Mouse (Mus musculus) heart, postnatal 0 days (tissue): ENCODE results near the gene Prrg2. TPM values are rescaled to one million over a fixed set of nuclear protein-coding genes. Genes with fewer than 3 reads are reported as not detected.
"Not testable (repeated sequence)": the region's sequence is repeated elsewhere in the genome, so short reads cannot be mapped to it uniquely, and the experiment has no call there.

ENCODE experiments used
- ATAC-seq: fragments of 200-750 bp; cut with Nextera tagmentation; 2 replicates; pipeline ENCODE4 v1.8.0; 2017; ENCODE audit warnings: low read depth, moderate number of reproducible peaks, moderate library complexity; ENCODE audit not compliant: insufficient read depth
- DNase-seq: peaks from one replicate; pipeline ENCODE4 v3.0.0-alpha.2; 2016; ENCODE audit warnings: low spot score
- H3K27ac ChIP-seq: fragments of 300-500 bp; sonication (generic); 2 replicates; pipeline ENCODE4 v1.5.1; 2014; ENCODE audit warnings: low read depth, mild to moderate bottlenecking
- H3K27me3 ChIP-seq: fragments of 300-500 bp; sonication (generic); 2 replicates; pipeline ENCODE4 v1.6.1; 2014; ENCODE audit warnings: low read length, mixed read lengths; ENCODE audit not compliant: control insufficient read depth, insufficient read depth
- H3K36me3 ChIP-seq: fragments of 300-500 bp; sonication (generic); replicated peaks from 2 replicates; pipeline ENCODE4 v1.6.1; 2014; ENCODE audit warnings: low read length, mixed read lengths; ENCODE audit not compliant: control insufficient read depth, insufficient read depth
- H3K4me1 ChIP-seq: fragments of 300-500 bp; sonication (generic); 2 replicates; pipeline ENCODE4 v1.6.1; 2014; ENCODE audit warnings: antibody characterized with exemption; ENCODE audit not compliant: control insufficient read depth, insufficient read depth
- H3K4me2 ChIP-seq: fragments of 300-500 bp; sonication (generic); 2 replicates; pipeline ENCODE4 v1.6.1; 2014; ENCODE audit warnings: low read depth, mild to moderate bottlenecking, low read length, moderate library complexity
- H3K4me3 ChIP-seq: fragments of 300-500 bp; sonication (generic); 2 replicates; pipeline ENCODE4 v1.5.1; 2014; ENCODE audit warnings: low read depth, low read length
- H3K9ac ChIP-seq: fragments of 300-500 bp; sonication (generic); replicated peaks from 2 replicates; pipeline ENCODE4 v1.6.1; 2014; ENCODE audit warnings: low read depth, low read length, mixed read lengths
- H3K9me3 ChIP-seq: fragments of 300-500 bp; sonication (generic); replicated peaks from 2 replicates; pipeline ENCODE4 v1.6.1; 2016; ENCODE audit warnings: low read length; ENCODE audit not compliant: control insufficient read depth
- CTCF ChIP-seq: IDR thresholded peaks from 2 replicates; pipeline ENCODE4 v1.5.1; 2016; ENCODE audit warnings: antibody characterized with exemption, control low read depth, low read depth
- EP300 ChIP-seq: IDR thresholded peaks from 2 replicates; pipeline ENCODE4 v1.6.1; 2016; ENCODE audit warnings: antibody characterized with exemption, low read depth
- WGBS: fragments of 180-500 bp; shearing (Covaris S2); extraction: QIAGEN DNeasy Blood & Tissue Kit; methylation state at CpG from one replicate; pipeline ENCODE4 v1.1.7; 2014; 5-methylcytosine and 5-hydroxymethylcytosine counted together
- polyA plus RNA-seq: library from polyadenylated mRNA; unstranded; fragments of >200 nt; fragmentation: Nextera tagmentation; extraction: Ambion mirVana; gene quantifications from 2 replicates; pipeline ENCODE4 v1.2.1, GENCODE M21; 2015
- total RNA-seq: library from RNA; depleted of rRNA; stranded (reverse); fragments of >200 nt; gene quantifications from 2 replicates; pipeline ENCODE4 v1.2.3, GENCODE M21; 2014; ENCODE audit warnings: low replicate concordance

Prrg2 gene
- total and polyA plus RNA-seq, 2 experiments from 2014 or later = 13.3 to 22.0 TPM

DNA sequence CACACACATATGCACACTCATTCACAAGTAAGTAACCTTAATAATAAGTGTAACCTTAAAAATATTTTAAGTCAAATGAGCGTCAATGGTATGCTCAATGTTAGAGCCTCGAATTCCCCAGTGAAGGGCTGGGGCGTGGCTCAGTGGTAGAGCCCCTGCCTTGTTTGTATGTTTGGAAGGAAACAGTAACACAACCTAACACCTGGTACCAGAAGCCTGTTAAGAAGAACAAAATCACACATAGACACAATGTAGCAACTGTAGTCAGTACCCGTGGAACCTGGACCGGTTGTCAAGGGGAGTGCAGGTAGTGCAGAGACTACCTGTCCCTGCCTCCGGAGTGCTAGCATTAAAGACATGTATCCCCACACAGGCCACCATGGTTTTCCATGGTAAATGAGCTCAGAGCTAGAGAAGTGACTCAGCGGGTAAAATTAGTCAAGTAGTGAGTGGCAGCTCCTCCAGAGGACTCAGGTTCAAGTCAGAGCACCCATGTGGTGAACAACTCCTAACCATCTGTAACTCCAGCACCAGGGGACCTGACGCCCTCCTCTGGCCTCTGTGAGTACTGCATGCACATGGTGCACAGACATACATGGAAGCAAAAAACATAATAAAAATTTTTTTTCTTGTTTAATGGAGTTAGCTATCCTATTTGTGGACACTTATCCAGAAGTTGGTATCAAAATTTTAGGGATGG, 36.2 kb upstream of the Prrg2 start:
- H3K4me2 ChIP-seq = no peak overlapping the region
- DNase-seq (no peak), ATAC-seq (no peak)
- TF ChIP-seq EP300 (no peak), CTCF (0 out of 2 replicates have a peak, but pooled peaks have one; percentile 12)
- no peak overlapping the region for H3K27ac ChIP-seq
- H3K9me3 ChIP-seq = no peaks in the 10 kb centered on the region
- H3K9ac ChIP-seq = no peak overlapping the region
- H3K27me3 ChIP-seq = no peaks in the 10 kb centered on the region
- no peak overlapping the region for H3K4me3 ChIP-seq
- H3K36me3 ChIP-seq = peaks cover 12% of the 10 kb centered on the region; the same call in 1 of the 2 replicates
- 82% methylated on average over 8 of the region's 8 CpGs for WGBS
- H3K4me1 ChIP-seq = peaks cover 12% of the 10 kb centered on the region; the same call in 1 of the 2 replicates

DNA sequence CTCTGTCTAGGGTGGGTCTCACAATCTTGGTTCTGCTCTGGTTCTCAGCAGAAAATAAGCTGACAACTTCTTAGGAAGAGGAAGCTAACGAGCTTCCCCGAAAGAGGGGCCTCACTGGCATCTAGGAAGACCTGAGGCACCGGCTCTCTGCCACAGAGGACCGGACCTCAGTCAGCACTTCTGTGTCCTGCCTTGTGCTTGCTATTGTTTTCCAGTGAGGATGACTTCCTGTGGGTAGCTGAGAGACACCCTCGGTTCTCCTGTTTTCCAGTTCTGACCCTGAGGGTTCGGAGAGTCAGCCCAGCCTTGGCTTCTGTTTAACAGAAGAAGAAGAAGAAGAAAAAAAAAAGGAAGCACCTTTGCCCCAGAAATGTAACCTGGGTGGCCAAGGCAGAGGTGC, 35.0 kb upstream of the Prrg2 start:
- no peak for ATAC-seq
- H3K27ac ChIP-seq = peak overlapping the region; percentile 4; the same call in 1 of the 2 replicates
- H3K4me1 ChIP-seq = peaks cover 2% of the 10 kb centered on the region; the same call in 1 of the 2 replicates
- TF ChIP-seq CTCF (no peak), EP300 (no peak)
- 48% methylated on average over 6 of the region's 6 CpGs for WGBS
- no peak overlapping the region for H3K4me3 ChIP-seq
- no peak overlapping the region for H3K4me2 ChIP-seq
- H3K9me3 ChIP-seq = no peaks in the 10 kb centered on the region
- no peaks in the 10 kb centered on the region for H3K27me3 ChIP-seq
- no peak overlapping the region for H3K9ac ChIP-seq
- no peak for DNase-seq
- H3K36me3 ChIP-seq = peaks cover 12% of the 10 kb centered on the region; the same call in 1 of the 2 replicates

DNA sequence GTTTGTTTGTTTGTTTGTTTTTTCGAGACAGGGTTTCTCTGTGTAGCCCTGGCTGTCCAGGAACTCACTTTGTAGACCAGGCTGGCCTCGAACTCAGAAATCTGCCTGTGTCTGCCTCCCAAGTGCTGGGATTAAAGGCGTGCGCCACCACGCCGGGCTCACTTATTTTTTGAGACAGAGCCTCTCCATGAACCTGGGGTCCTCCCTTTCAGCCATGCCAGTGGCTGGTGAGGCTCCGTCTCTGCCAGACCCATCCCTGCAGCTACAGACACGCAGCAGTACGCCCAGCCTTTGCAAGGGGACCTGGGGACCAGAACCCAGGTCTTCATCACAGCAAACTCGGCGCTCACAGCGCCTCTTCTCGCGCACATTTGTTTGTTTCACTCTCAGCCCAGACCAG, 33.5 kb upstream of the Prrg2 start:
- 93% methylated on average over 14 of the region's 14 CpGs for whole genome bisulfite sequencing

DNA sequence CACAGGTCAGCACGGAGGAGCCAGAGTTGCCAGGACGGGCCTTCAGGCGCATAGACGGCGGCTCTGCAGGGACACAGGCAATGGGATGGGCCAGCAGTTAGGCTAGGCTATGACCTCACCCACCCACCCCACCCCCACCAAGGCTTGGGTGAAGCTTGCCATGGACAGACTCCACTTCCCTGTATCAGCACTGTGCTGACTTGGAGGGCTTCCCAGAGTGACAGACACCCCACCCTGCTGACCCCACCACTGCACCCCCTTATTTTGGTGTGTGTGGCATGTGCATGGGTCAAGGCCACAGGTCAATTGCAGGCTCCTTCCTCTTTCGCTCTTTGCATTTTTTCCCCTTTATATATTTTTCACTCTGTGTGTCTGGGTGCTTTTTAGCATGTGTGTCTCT, 32.9 kb upstream of the Prrg2 start:
- Histone ChIP-seq H3K4me2 (no peak overlapping the region), H3K4me3 (no peak overlapping the region), H3K9me3 (no peaks in the 10 kb centered on the region), H3K4me1 (no peaks in the 10 kb centered on the region; the same call in 1 of the 2 replicates), H3K9ac (no peak overlapping the region), H3K36me3 (peaks cover 12% of the 10 kb centered on the region; the same call in 1 of the 2 replicates), H3K27ac (no peak overlapping the region), H3K27me3 (no peaks in the 10 kb centered on the region)
- WGBS = 65% methylated on average over 6 of the region's 6 CpGs
- no peak for ATAC-seq
- TF ChIP-seq EP300 = no peak
- no peak for TF ChIP-seq CTCF
- no peak for DNase-seq

More for the DNA sequence above, 33.5 kb upstream of the Prrg2 start:
- not testable (repeated sequence) for H3K4me2 ChIP-seq, H3K27me3 ChIP-seq, ATAC-seq, DNase-seq, H3K9me3 ChIP-seq, H3K4me1 ChIP-seq, H3K4me3 ChIP-seq, H3K27ac ChIP-seq, H3K9ac ChIP-seq
- peaks cover 12% of the 10 kb centered on the region; the same call in 1 of the 2 replicates for H3K36me3 ChIP-seq

DNA sequence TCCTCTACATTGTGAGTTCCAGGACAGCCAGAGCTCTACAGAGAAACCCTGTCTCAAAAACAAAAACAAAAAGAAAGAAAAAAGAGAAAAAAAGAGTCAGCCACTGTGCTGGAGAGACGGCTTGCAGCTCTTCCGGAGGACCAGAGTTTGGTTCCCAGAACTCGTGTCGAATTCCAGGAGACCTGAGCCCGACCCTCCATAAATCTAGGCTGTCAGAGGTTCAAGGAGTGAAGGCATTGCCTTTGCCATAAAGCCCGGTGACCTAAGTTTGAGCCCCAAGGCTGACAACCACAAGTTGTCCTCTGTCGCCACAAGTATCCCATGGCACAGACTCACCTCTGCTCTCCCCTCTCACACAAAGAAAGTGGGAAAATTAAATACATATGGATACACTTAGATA, 31.6 kb upstream of the Prrg2 start:
- Histone ChIP-seq H3K4me3 (no peak overlapping the region), H3K4me2 (no peak overlapping the region), H3K27me3 (no peaks in the 10 kb centered on the region), H3K36me3 (peaks cover 12% of the 10 kb centered on the region; the same call in 1 of the 2 replicates), H3K27ac (no peak overlapping the region), H3K4me1 (no peaks in the 10 kb centered on the region; the same call in 1 of the 2 replicates), H3K9me3 (no peaks in the 10 kb centered on the region), H3K9ac (no peak overlapping the region)
- TF ChIP-seq EP300 (no peak), CTCF (no peak)
- DNase-seq = no peak
- no peak for ATAC-seq
- 64% methylated on average over 7 of the region's 7 CpGs for WGBS
